Mouse (Mus musculus) bone marrow, adult 2 months (tissue): ENCODE measurements at regions not wholly inside any gene's neighbourhood (a gene's known extent, or its start where the extent isn't known, plus 50 kb on each side); places are given as distances from the start of the nearest gene placed in this dataset.

ENCODE experiments used
- H3K27ac ChIP-seq: fragments of 200-500 bp; 2 replicates; pipeline ENCODE4 v1.5.1; 2012; ENCODE audit warnings: low read depth, mild to moderate bottlenecking, control low read depth, inconsistent platforms, low read length; ENCODE audit not compliant: control insufficient read depth, poor library complexity, insufficient read depth
- H3K4me1 ChIP-seq: fragments of 200-500 bp; 2 replicates; pipeline ENCODE4 v1.6.1; 2011; ENCODE audit warnings: low read length; ENCODE audit not compliant: control insufficient read depth, insufficient read depth
- H3K4me3 ChIP-seq: fragments of 200-500 bp; replicated peaks from 2 replicates; pipeline ENCODE3; 2011; ENCODE audit warnings: mild to moderate bottlenecking, low read depth, low read length, control low read depth; ENCODE audit not compliant: control insufficient read depth
- CTCF ChIP-seq: fragments of 200-500 bp; IDR thresholded peaks from 2 replicates; pipeline ENCODE4 v1.5.1; 2011; ENCODE audit warnings: low read length, control low read depth; ENCODE audit not compliant: control insufficient read depth, insufficient read depth
- POLR2A ChIP-seq: fragments of 200-500 bp; IDR thresholded peaks from 2 replicates; pipeline ENCODE4 v1.6.1; 2011; ENCODE audit warnings: low read depth, mild to moderate bottlenecking, control low read depth, low read length, borderline replicate concordance; ENCODE audit not compliant: control insufficient read depth
- WGBS: fragments of 180-500 bp; shearing (Covaris S2); methylation state at CpG from one replicate; pipeline ENCODE4 v1.1.7; 2018; 5-methylcytosine and 5-hydroxymethylcytosine counted together

DNA sequence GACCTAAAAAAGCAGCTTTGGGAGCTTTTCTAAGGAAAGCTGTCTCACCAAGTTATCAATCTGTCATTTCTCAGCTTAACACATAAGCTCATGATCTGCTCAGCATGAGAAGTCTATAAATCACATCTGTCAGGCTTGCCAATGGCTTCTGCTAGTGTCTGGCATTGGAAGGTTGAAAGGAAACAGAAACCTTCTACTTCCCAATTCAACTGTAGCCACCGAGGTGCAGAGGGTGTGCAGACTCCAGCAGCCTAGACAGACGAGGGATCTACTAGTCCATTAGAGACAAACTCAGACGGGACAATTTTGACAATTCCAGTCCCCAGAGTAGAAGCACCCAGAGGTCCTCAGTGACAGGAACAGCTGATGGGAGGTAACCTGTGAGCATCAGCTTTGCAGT, 103.0 kb downstream of the Nab1 start:
- no peak overlapping the region for H3K4me3 ChIP-seq
- H3K4me1 ChIP-seq, result no peaks in the 10 kb centered on the region
- TF ChIP-seq POLR2A (no peak), CTCF (no peak)
- 8% methylated on average over 3 of the region's 3 CpGs for WGBS
- H3K27ac ChIP-seq, result no peak overlapping the region

- no peak overlapping the region for H3K27ac ChIP-seq
- H3K4me3 ChIP-seq, result no peak overlapping the region
- TF ChIP-seq CTCF, result no peak
- no peak for TF ChIP-seq POLR2A
- 49% methylated on average over 2 of the region's 2 CpGs for whole genome bisulfite sequencing
- H3K4me1 ChIP-seq, result no peaks in the 10 kb centered on the region; the same call in 1 of the 2 replicates
Measured at GRCm38 (mm10) chr1:52392933-52393332, 107.5 kb downstream of the Nab1 start.

DNA sequence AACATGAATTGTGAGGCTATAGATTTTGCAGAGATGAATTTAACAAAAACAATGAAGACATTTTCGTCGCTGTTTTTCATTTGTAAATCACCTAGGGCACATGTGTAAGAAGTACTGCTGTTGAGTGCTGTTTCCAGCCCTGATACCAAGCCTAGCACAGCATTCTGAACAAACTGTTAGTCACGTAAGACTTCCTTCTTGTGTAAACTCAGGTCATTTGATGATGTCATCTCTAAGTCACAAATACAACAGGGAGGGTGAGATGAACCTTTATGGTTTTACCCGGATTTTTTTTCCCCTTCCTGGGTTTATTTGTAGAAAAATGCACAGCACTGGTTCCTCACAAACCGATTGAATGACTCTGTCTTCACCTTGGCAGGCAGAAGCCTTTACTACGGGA, 111.6 kb downstream of the Nab1 start:
- WGBS, result 65% methylated on average over 6 of the region's 6 CpGs
- no peaks in the 10 kb centered on the region; the same call in 1 of the 2 replicates for H3K4me1 ChIP-seq
- no peak overlapping the region for H3K27ac ChIP-seq
- no peak overlapping the region for H3K4me3 ChIP-seq
- TF ChIP-seq CTCF (no peak), POLR2A (no peak)

- WGBS, result 70% methylated on average over 6 of the region's 6 CpGs
- Histone ChIP-seq H3K4me1 (no peaks in the 10 kb centered on the region; the same call in 1 of the 2 replicates), H3K4me3 (no peak overlapping the region), H3K27ac (no peak overlapping the region)
- no peak for TF ChIP-seq CTCF
Measured at GRCm38 (mm10) chr1:52388118-52388517, 112.4 kb downstream of the Nab1 start.

GRCm38 (mm10) chr1:52387062-52387461, 113.4 kb downstream of the Nab1 start:
- Histone ChIP-seq H3K4me3 (no peak overlapping the region), H3K27ac (no peak overlapping the region), H3K4me1 (no peaks in the 10 kb centered on the region; the same call in 1 of the 2 replicates)
- 82% methylated on average over 3 of the region's 3 CpGs for WGBS
- TF ChIP-seq POLR2A, result no peak
- no peak for TF ChIP-seq CTCF

GRCm38 (mm10) chr1:52375320-52375719, 125.2 kb downstream of the Nab1 start:
- Histone ChIP-seq H3K4me1 (no peaks in the 10 kb centered on the region; the same call in 1 of the 2 replicates), H3K27ac (no peak overlapping the region), H3K4me3 (no peak overlapping the region)
- 77% methylated on average over 6 of the region's 6 CpGs for WGBS
- TF ChIP-seq POLR2A (no peak), CTCF (no peak)

DNA sequence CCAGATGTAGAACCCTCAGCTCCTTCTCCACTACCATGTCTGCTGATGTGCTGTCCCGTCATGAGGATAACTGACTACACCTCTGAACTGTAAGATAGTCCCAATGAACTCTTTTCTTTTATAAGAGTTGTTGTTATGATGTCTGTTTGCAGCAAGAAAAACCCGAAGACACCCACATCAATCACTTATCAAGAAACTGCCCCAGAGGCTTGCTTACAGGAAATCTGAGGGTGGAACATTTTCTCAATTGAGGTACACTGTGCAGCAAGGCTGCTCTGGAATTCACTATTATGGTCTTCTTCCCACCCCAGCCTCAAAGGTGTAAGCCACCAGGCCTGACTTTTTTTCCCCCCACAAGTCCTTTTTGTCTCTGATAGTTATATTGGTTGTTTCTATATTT, 125.8 kb downstream of the Nab1 start:
- Histone ChIP-seq H3K4me1 (no peaks in the 10 kb centered on the region; the same call in 1 of the 2 replicates), H3K27ac (no peak overlapping the region), H3K4me3 (no peak overlapping the region)
- TF ChIP-seq CTCF, result no peak
- TF ChIP-seq POLR2A, result no peak
- WGBS, result 68% methylated on average over 2 of the region's 2 CpGs

- WGBS, result 47% methylated on average over 2 of the region's 2 CpGs
- Histone ChIP-seq H3K27ac (no peak overlapping the region), H3K4me1 (no peaks in the 10 kb centered on the region; the same call in 1 of the 2 replicates), H3K4me3 (no peak overlapping the region)
- TF ChIP-seq POLR2A (no peak), CTCF (no peak)
Measured at GRCm38 (mm10) chr1:52373817-52374216, 126.7 kb downstream of the Nab1 start.

GRCm38 (mm10) chr1:52366386-52366785, 133.4 kb upstream of the Gls start:
- no peak for TF ChIP-seq CTCF
- no peak for TF ChIP-seq POLR2A
- no peaks in the 10 kb centered on the region for H3K4me1 ChIP-seq
- H3K27ac ChIP-seq, result no peak overlapping the region
- H3K4me3 ChIP-seq, result no peak overlapping the region
- 63% methylated on average over 7 of the region's 7 CpGs for WGBS
